Mouse (Mus musculus) liver, embryonic 14.5 days (tissue): ENCODE data around the gene Pdxp. TPM values are rescaled to one million over a fixed set of nuclear protein-coding genes. Genes with fewer than 3 reads are reported as not detected.

ENCODE experiments used
- ATAC-seq: fragments of 200-750 bp; cut with Nextera tagmentation; 2 replicates; pipeline ENCODE4 v1.8.0; 2017; ENCODE audit warnings: moderate number of reproducible peaks, mild to moderate bottlenecking, moderate library complexity; ENCODE audit not compliant: insufficient read depth
- DNase-seq, 3 experiments: peaks; one replicate each; pipeline ENCODE4 v3.0.0-alpha.2; 2012 to 2013; ENCODE audit warnings: low read depth in 3 of 3, low spot score in 3 of 3
- H3K27ac ChIP-seq: fragments of 300-500 bp; sonication (generic); 2 replicates; pipeline ENCODE4 v1.5.1; 2014; ENCODE audit warnings: moderate library complexity, mild to moderate bottlenecking, control low read depth, inconsistent platforms
- H3K27me3 ChIP-seq: fragments of 300-500 bp; sonication (generic); 2 replicates; pipeline ENCODE4 v1.6.1; 2014; ENCODE audit warnings: mild to moderate bottlenecking, low read length, moderate library complexity; ENCODE audit not compliant: control insufficient read depth, insufficient read depth
- H3K36me3 ChIP-seq: fragments of 300-500 bp; sonication (generic); replicated peaks from 2 replicates; pipeline ENCODE4 v1.6.1; 2014; ENCODE audit warnings: low read depth; ENCODE audit not compliant: control insufficient read depth, insufficient read depth
- H3K4me1 ChIP-seq, 2 experiments: fragments of 200-500 bp in 1 of 2; fragments of 300-500 bp in 1 of 2; sonication (generic) in 1 of 2; replicated peaks; 2 replicates each; pipeline ENCODE4 v1.6.1; 2012 to 2014; ENCODE audit warnings: antibody characterized with exemption in 1 of 2, inconsistent platforms in 1 of 2, low read length in 1 of 2; ENCODE audit not compliant: control insufficient read depth in 2 of 2, insufficient read depth in 2 of 2
- H3K4me2 ChIP-seq: fragments of 300-500 bp; sonication (generic); 2 replicates; pipeline ENCODE4 v1.6.1; 2014; ENCODE audit warnings: low read depth, mild to moderate bottlenecking, control low read depth, moderate library complexity
- H3K4me3 ChIP-seq, 2 experiments: fragments of 200-500 bp in 1 of 2; fragments of 300-500 bp in 1 of 2; sonication (generic) in 1 of 2; 2 replicates each; pipeline ENCODE4 v1.5.1; 2012 to 2014; ENCODE audit warnings: low read depth in 2 of 2, low read length in 2 of 2, mild to moderate bottlenecking in 2 of 2, control low read depth in 1 of 2, inconsistent platforms in 1 of 2, moderate library complexity in 1 of 2; ENCODE audit not compliant: insufficient read depth in 1 of 2
- H3K9ac ChIP-seq: fragments of 300-500 bp; sonication (generic); replicated peaks from 2 replicates; pipeline ENCODE4 v1.6.1; 2014; ENCODE audit warnings: mild to moderate bottlenecking, control low read depth, moderate library complexity
- H3K9me3 ChIP-seq: fragments of 300-500 bp; sonication (generic); 2 replicates; pipeline ENCODE4 v1.6.1; 2016; ENCODE audit warnings: low read length, mixed read lengths; ENCODE audit not compliant: control insufficient read depth
- CTCF ChIP-seq: IDR thresholded peaks from 2 replicates; pipeline ENCODE4 v1.5.1; 2016; ENCODE audit warnings: antibody characterized with exemption, low read depth, control low read depth
- EP300 ChIP-seq: IDR thresholded peaks from 2 replicates; pipeline ENCODE4 v1.6.1; 2016; ENCODE audit warnings: antibody characterized with exemption, low read depth
- WGBS: fragments of 180-500 bp; shearing (Covaris S2); extraction: QIAGEN DNeasy Blood & Tissue Kit; methylation state at CpG from one replicate; pipeline ENCODE4 v1.1.7; 2014; ENCODE audit not compliant: insufficient replicate concordance; 5-methylcytosine and 5-hydroxymethylcytosine counted together
- microRNA-seq: library from miRNA; unstranded; fragments of <30 nt; microRNA quantifications from one replicate; pipeline ENCODE4, GENCODE M21; 2016
- polyA plus RNA-seq, 2 experiments: library from polyadenylated mRNA; depleted of rRNA in 1 of 2; stranded (reverse) in 1 of 2; unstranded in 1 of 2; fragments of >200 nt; fragmentation: Nextera tagmentation in 1 of 2; extraction: Ambion mirVana in 1 of 2; gene quantifications; 2 replicates each; pipeline versions ENCODE4 v1.2.1 to v1.2.3; 2012 to 2014

The Pdxp gene
- polyA plus RNA-seq, 2 experiments: 6.4 to 9.3 TPM

DNA sequence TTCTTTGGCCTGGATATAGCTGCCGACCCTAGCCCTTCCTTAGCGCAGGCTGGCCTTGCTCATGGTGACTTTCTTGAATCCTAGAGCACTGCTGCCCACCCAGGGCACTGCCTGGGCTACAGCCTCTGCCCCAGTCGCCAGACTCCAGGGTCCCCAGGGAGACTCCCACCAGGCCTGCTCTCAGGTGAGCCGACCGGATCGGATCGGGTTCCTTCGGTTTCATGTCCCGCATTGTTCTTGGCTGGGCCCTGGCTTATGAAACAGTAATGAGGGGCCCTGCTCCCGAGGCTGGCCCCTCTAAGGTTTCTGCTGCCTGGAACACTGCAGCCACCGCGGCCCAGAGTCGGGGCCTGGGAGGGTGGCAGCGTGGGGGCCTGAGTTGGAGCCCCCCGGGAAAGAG lies 43.3 kb downstream of the Pdxp start:
- Histone ChIP-seq H3K4me3 (no peak overlapping the region), H3K4me2 (no peak overlapping the region), H3K9me3 (no peaks in the 10 kb centered on the region), H3K27me3 (no peaks in the 10 kb centered on the region), H3K4me1 (no peaks in the 10 kb centered on the region), H3K36me3 (no peaks in the 10 kb centered on the region), H3K9ac (no peak overlapping the region), H3K27ac (no peak overlapping the region)
- WGBS: 58% methylated on average over 15 of the region's 15 CpGs
- ATAC-seq (no peak), DNase-seq (no peak)
- TF ChIP-seq EP300: no peak
- no peak for TF ChIP-seq CTCF

DNA sequence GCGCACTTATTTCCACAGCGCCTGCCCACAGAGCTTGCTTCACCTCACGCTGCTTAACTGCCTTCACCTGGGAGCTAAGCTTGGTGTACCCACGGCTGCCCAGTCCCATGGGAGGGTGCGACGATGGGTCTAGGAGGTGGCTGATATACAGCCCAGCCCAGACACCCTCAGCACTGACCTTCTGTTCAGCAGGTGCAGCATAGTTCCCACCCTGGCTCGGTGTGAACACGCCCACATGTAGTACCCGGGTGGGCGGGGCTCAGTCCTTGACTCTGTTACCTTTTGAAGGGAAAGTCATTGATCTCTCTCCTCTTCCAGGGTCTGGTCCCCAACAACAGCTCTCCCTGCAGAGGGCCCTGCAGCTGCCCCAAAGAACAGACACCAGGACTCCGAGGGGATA lies 45.8 kb downstream of the Pdxp start:
- H3K9ac ChIP-seq: no peak overlapping the region
- H3K4me3 ChIP-seq: no peak overlapping the region
- H3K9me3 ChIP-seq: no peaks in the 10 kb centered on the region
- no peak for ATAC-seq
- no peak for DNase-seq
- no peaks in the 10 kb centered on the region for H3K36me3 ChIP-seq
- WGBS: 71% methylated on average over 11 of the region's 11 CpGs
- H3K4me1 ChIP-seq: no peaks in the 10 kb centered on the region
- TF ChIP-seq CTCF (no peak), EP300 (no peak)
- no peak overlapping the region for H3K4me2 ChIP-seq
- no peak overlapping the region for H3K27ac ChIP-seq
- no peaks in the 10 kb centered on the region for H3K27me3 ChIP-seq

DNA sequence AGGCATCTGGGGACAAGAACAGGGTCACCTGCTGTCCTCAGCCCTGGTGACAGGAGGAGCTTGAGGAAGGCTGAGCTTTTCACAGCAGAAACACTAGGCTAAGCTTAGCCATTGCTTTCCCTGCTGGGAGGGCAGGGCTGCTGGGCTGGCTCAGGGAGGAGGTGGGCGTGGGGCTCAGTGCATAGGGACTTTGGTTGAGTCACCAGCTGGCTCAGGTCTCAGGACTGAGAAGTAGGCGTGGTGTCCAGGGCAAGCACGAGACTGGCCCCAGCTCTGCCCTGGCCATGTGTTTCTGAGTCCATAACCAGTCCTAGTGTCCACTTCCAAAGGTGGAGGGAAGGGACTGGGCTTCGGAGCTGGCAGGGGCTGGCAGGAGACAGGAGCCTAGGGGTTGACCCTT lies 46.4 kb downstream of the Pdxp start:
- no peaks in the 10 kb centered on the region for H3K4me1 ChIP-seq
- H3K9me3 ChIP-seq: no peaks in the 10 kb centered on the region
- no peaks in the 10 kb centered on the region for H3K36me3 ChIP-seq
- no peak overlapping the region for H3K4me3 ChIP-seq
- H3K9ac ChIP-seq: no peak overlapping the region
- no peak overlapping the region for H3K27ac ChIP-seq
- no peaks in the 10 kb centered on the region for H3K27me3 ChIP-seq
- DNase-seq: no peak
- no peak for ATAC-seq
- no peak overlapping the region for H3K4me2 ChIP-seq
- WGBS: 40% methylated on average over 4 of the region's 4 CpGs
- TF ChIP-seq EP300 (no peak), CTCF (no peak)

DNA sequence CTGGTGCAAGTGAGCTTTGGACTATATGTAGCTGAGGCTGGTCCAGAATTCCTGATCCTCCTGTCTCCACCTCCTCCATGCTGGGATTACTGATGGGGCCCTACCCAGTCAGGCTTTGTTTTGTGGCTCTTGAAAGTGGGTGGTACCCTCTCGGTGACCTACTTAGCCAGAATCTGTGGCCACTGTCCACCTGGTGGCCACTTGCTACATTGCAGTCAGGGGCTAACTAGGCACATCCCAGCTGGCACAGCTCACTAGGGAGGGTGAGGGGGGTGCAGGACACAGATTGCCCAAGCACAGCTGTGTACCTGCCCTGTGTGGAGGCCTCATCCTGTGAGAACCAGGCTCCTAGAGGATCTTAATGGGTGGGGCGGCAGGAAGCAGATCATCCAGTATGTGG lies 49.2 kb downstream of the Pdxp start:
- Histone ChIP-seq H3K9ac (no peak overlapping the region), H3K4me1 (no peaks in the 10 kb centered on the region), H3K27me3 (no peaks in the 10 kb centered on the region), H3K4me2 (no peak overlapping the region), H3K27ac (no peak overlapping the region), H3K9me3 (no peaks in the 10 kb centered on the region), H3K36me3 (no peaks in the 10 kb centered on the region), H3K4me3 (no peak overlapping the region)
- ATAC-seq (peak; percentile 21; the same call in 1 of the 2 replicates), DNase-seq (peak in 1 of 3 experiments; percentile 30)
- TF ChIP-seq CTCF: peak; percentile 93
- TF ChIP-seq EP300: no peak
- 33% methylated on average over 2 of the region's 2 CpGs for WGBS

Small RNAs within 50 kb of the gene (microRNA-seq; reads per million reads assigned to microRNA genes)
- not detected for gene Mir6955

Other genes with a start within 250 kb of the Pdxp start
- gene Elfn2, start 195.1 kb upstream of the Pdxp start, polyA plus RNA-seq (2012; rRNA removed): not detected in 2 replicates
- gene Elfn2, start 195.1 kb upstream of the Pdxp start, polyA plus RNA-seq (2014; fragmentation: Nextera tagmentation; extraction: Ambion mirVana): 0.04 TPM in 1 of 2 replicates, not detected in the other
- 3.4 and 3.7 TPM in 2 replicates for gene Mfng, start 140.4 kb upstream of the Pdxp start, polyA plus RNA-seq (2012; rRNA removed)
- 2.9 and 3.6 TPM in 2 replicates for gene Mfng, start 140.4 kb upstream of the Pdxp start, polyA plus RNA-seq (2014; fragmentation: Nextera tagmentation; extraction: Ambion mirVana)
- 2.2 and 2.5 TPM in 2 replicates for gene Card10, start 110.9 kb upstream of the Pdxp start, polyA plus RNA-seq (2012; rRNA removed)
- gene Card10, start 110.9 kb upstream of the Pdxp start, polyA plus RNA-seq (2014; fragmentation: Nextera tagmentation; extraction: Ambion mirVana): 1.1 and 1.3 TPM in 2 replicates
- 8.1 and 10.1 TPM in 2 replicates for gene Cdc42ep1, start 71.3 kb upstream of the Pdxp start, polyA plus RNA-seq (2012; rRNA removed)
- gene Cdc42ep1, start 71.3 kb upstream of the Pdxp start, polyA plus RNA-seq (2014; fragmentation: Nextera tagmentation; extraction: Ambion mirVana): 7.8 and 8.6 TPM in 2 replicates
- 8.7 and 9.8 TPM in 2 replicates for gene Lgals2, start 58.4 kb upstream of the Pdxp start, polyA plus RNA-seq (2012; rRNA removed)
- gene Lgals2, start 58.4 kb upstream of the Pdxp start, polyA plus RNA-seq (2014; fragmentation: Nextera tagmentation; extraction: Ambion mirVana): 14.0 and 15.0 TPM in 2 replicates
- 16.6 and 19.1 TPM in 2 replicates for gene Gga1, start 36.7 kb upstream of the Pdxp start, polyA plus RNA-seq (2012; rRNA removed)
- 13.6 and 15.6 TPM in 2 replicates for gene Gga1, start 36.7 kb upstream of the Pdxp start, polyA plus RNA-seq (2014; fragmentation: Nextera tagmentation; extraction: Ambion mirVana)
- 0.03 and 0.17 TPM in 2 replicates for gene Gm49510, start 14.3 kb upstream of the Pdxp start, polyA plus RNA-seq (2012; rRNA removed)
- gene Gm49510, start 14.3 kb upstream of the Pdxp start, polyA plus RNA-seq (2014; fragmentation: Nextera tagmentation; extraction: Ambion mirVana): 0.10 and 0.13 TPM in 2 replicates
- 22.2 and 23.2 TPM in 2 replicates for gene Sh3bp1, start 14.2 kb upstream of the Pdxp start, polyA plus RNA-seq (2012; rRNA removed)
- 13.3 and 15.3 TPM in 2 replicates for gene Sh3bp1, start 14.2 kb upstream of the Pdxp start, polyA plus RNA-seq (2014; fragmentation: Nextera tagmentation; extraction: Ambion mirVana)
- 447 and 459 TPM in 2 replicates for gene Lgals1, start 12.8 kb downstream of the Pdxp start, polyA plus RNA-seq (2012; rRNA removed)
- 641 and 675 TPM in 2 replicates for gene Lgals1, start 12.8 kb downstream of the Pdxp start, polyA plus RNA-seq (2014; fragmentation: Nextera tagmentation; extraction: Ambion mirVana)
- gene Nol12, start 21.0 kb downstream of the Pdxp start, polyA plus RNA-seq (2012; rRNA removed): 7.9 and 17.5 TPM in 2 replicates
- gene Nol12, start 21.0 kb downstream of the Pdxp start, polyA plus RNA-seq (2014; fragmentation: Nextera tagmentation; extraction: Ambion mirVana): 31.9 and 32.7 TPM in 2 replicates
- 16.1 and 17.0 TPM in 2 replicates for gene Triobp, start 33.8 kb downstream of the Pdxp start, polyA plus RNA-seq (2012; rRNA removed)
- gene Triobp, start 33.8 kb downstream of the Pdxp start, polyA plus RNA-seq (2014; fragmentation: Nextera tagmentation; extraction: Ambion mirVana): 12.3 and 13.6 TPM in 2 replicates
- gene H1f0, start 114.5 kb downstream of the Pdxp start, polyA plus RNA-seq (2012; rRNA removed): 53.1 and 65.2 TPM in 2 replicates
- 47.8 and 52.8 TPM in 2 replicates for gene H1f0, start 114.5 kb downstream of the Pdxp start, polyA plus RNA-seq (2014; fragmentation: Nextera tagmentation; extraction: Ambion mirVana)
- gene Galr3, start 128.0 kb downstream of the Pdxp start, polyA plus RNA-seq (2012; rRNA removed): 0.30 and 0.50 TPM in 2 replicates
- gene Galr3, start 128.0 kb downstream of the Pdxp start, polyA plus RNA-seq (2014; fragmentation: Nextera tagmentation; extraction: Ambion mirVana): not detected in 2 replicates
- 39.9 and 43.4 TPM in 2 replicates for gene Ankrd54, start 149.0 kb downstream of the Pdxp start, polyA plus RNA-seq (2012; rRNA removed)
- gene Ankrd54, start 149.0 kb downstream of the Pdxp start, polyA plus RNA-seq (2014; fragmentation: Nextera tagmentation; extraction: Ambion mirVana): 37.7 and 48.3 TPM in 2 replicates
- gene Eif3l, start 161.3 kb downstream of the Pdxp start, polyA plus RNA-seq (2012; rRNA removed): 99.9 and 104 TPM in 2 replicates
- 130 and 132 TPM in 2 replicates for gene Eif3l, start 161.3 kb downstream of the Pdxp start, polyA plus RNA-seq (2014; fragmentation: Nextera tagmentation; extraction: Ambion mirVana)
- 1.6 and 1.7 TPM in 2 replicates for gene Micall1, start 195.0 kb downstream of the Pdxp start, polyA plus RNA-seq (2012; rRNA removed)
- gene Micall1, start 195.0 kb downstream of the Pdxp start, polyA plus RNA-seq (2014; fragmentation: Nextera tagmentation; extraction: Ambion mirVana): 0.69 and 0.71 TPM in 2 replicates
- gene Polr2f, start 227.1 kb downstream of the Pdxp start, polyA plus RNA-seq (2012; rRNA removed): 53.9 and 112 TPM in 2 replicates
- gene Polr2f, start 227.1 kb downstream of the Pdxp start, polyA plus RNA-seq (2014; fragmentation: Nextera tagmentation; extraction: Ambion mirVana): 181 and 183 TPM in 2 replicates
- gene 1700088E04Rik, start 227.3 kb downstream of the Pdxp start, polyA plus RNA-seq (2012; rRNA removed): 0.19 and 0.46 TPM in 2 replicates
- gene 1700088E04Rik, start 227.3 kb downstream of the Pdxp start, polyA plus RNA-seq (2014; fragmentation: Nextera tagmentation; extraction: Ambion mirVana): 0.52 and 0.93 TPM in 2 replicates